Mouse (Mus musculus) macrophage (primary cell): ENCODE results near the gene Fate1. TPM values are rescaled to one million over a fixed set of nuclear protein-coding genes. Genes with fewer than 3 reads are reported as not detected.
"Not testable (repeated sequence)": the region's sequence is repeated elsewhere in the genome, so short reads cannot be mapped to it uniquely, and the experiment has no call there.

Experiments used
- H3K27ac ChIP-seq: fragments of 350-480 bp; formaldehyde crosslinking; 2 replicates; pipeline ENCODE4 v1.9.0; 2021
- H3K36me3 ChIP-seq: fragments of 350-480 bp; formaldehyde crosslinking; 2 replicates; pipeline ENCODE4 v1.9.0; 2021; ENCODE audit errors: inconsistent target
- H3K4me3 ChIP-seq: fragments of 350-480 bp; formaldehyde crosslinking; 2 replicates; pipeline ENCODE4 v1.9.0; 2021; ENCODE audit errors: inconsistent target
- H3K79me2 ChIP-seq: fragments of 350-480 bp; formaldehyde crosslinking; 2 replicates; pipeline ENCODE4 v1.9.0; 2021; ENCODE audit errors: inconsistent target
- WGBS: methylation state at CpG from one replicate; pipeline ENCODE4 v1.1.7; 2026; ENCODE audit warnings: inconsistent platforms; ENCODE audit not compliant: missing documents; 5-methylcytosine and 5-hydroxymethylcytosine counted together
- polyA plus RNA-seq: library from polyadenylated mRNA; stranded (reverse); fragments of 250-400 nt; gene quantifications from 3 replicates; pipeline ENCODE4 v1.2.4, GENCODE M21; 2018; ENCODE audit warnings: inconsistent platforms
- total RNA-seq, 78 experiments: library from RNA; depleted of rRNA; stranded (reverse); fragments of 250-400 nt; gene quantifications; 1 replicate in 9 of 78; 2 replicates in 24 of 78; 3 replicates in 43 of 78; 4 replicates in 2 of 78; pipeline ENCODE4 v1.2.4; 2018; ENCODE audit warnings: inconsistent platforms in 56 of 78

Fate1 gene
- total RNA-seq (2018; cell fraction: chromatin; rRNA removed): not detected
- not detected for total RNA-seq (2018; cell fraction: cytosol; rRNA removed)
- total RNA-seq (2018; cell fraction: nucleus; rRNA removed): not detected
- polyA plus RNA-seq: not detected in 3 replicates

- WGBS: 63% methylated on average over 2 of the region's 2 CpGs
- Histone ChIP-seq H3K27ac (no peak within 1 kb of the TSS), H3K36me3 (no peaks in the 10 kb centered on the region), H3K79me2 (no peaks in the 10 kb centered on the region), H3K4me3 (no peak within 1 kb of the TSS)
Measured at GRCm38 (mm10) chrX:71972686-71973085, at the start of gene Fate1. Gene Fate1, plus strand, starts transcription at chrX:71972986.

GRCm38 (mm10) chrX:71946631-71947030 is 26.2 kb upstream of the Fate1 start:
- no peaks in the 10 kb centered on the region for H3K36me3 ChIP-seq
- no peak overlapping the region for H3K27ac ChIP-seq
- H3K4me3 ChIP-seq: no peak overlapping the region
- WGBS: 22% methylated on average over 3 of the region's 3 CpGs
- no peaks in the 10 kb centered on the region for H3K79me2 ChIP-seq

GRCm38 (mm10) chrX:71958366-71958765 is 14.4 kb upstream of the Fate1 start:
- H3K4me3 ChIP-seq: no peak overlapping the region
- H3K27ac ChIP-seq: no peak overlapping the region
- no peaks in the 10 kb centered on the region for H3K36me3 ChIP-seq
- H3K79me2 ChIP-seq: no peaks in the 10 kb centered on the region

- 29% methylated on average over 39 of the region's 72 CpGs for WGBS
- no peak within 1 kb of the TSS for H3K27ac ChIP-seq
- no peaks in the 10 kb centered on the region for H3K36me3 ChIP-seq
- no peaks in the 10 kb centered on the region for H3K79me2 ChIP-seq
- H3K4me3 ChIP-seq: no peak within 1 kb of the TSS
Measured at GRCm38 (mm10) chrX:71962073-71963051, 10.4 kb upstream of the Fate1 start, which contains the start of gene Prrg3. Gene Prrg3, plus strand, starts transcription at chrX:71962624.

GRCm38 (mm10) chrX:71963275-71963912 is 9.4 kb upstream of the Fate1 start:
- H3K36me3 ChIP-seq: no peaks in the 10 kb centered on the region
- no peak overlapping the region for H3K27ac ChIP-seq
- no peak overlapping the region for H3K4me3 ChIP-seq
- 46% methylated on average over 9 of the region's 9 CpGs for WGBS
- no peaks in the 10 kb centered on the region for H3K79me2 ChIP-seq

GRCm38 (mm10) chrX:71968216-71968615 is 4.6 kb upstream of the Fate1 start:
- no peak overlapping the region for H3K4me3 ChIP-seq
- 100% methylated on average over 1 of the region's 1 CpGs for WGBS
- H3K79me2 ChIP-seq: no peaks in the 10 kb centered on the region
- H3K36me3 ChIP-seq: no peaks in the 10 kb centered on the region
- H3K27ac ChIP-seq: no peak overlapping the region

GRCm38 (mm10) chrX:71968816-71969215 is 4.0 kb upstream of the Fate1 start:
- H3K79me2 ChIP-seq: no peaks in the 10 kb centered on the region
- H3K27ac ChIP-seq: no peak overlapping the region
- 80% methylated on average over 6 of the region's 6 CpGs for WGBS
- H3K4me3 ChIP-seq: no peak overlapping the region
- no peaks in the 10 kb centered on the region for H3K36me3 ChIP-seq

- no peaks in the 10 kb centered on the region for H3K36me3 ChIP-seq
- H3K4me3 ChIP-seq: no peak overlapping the region
- no peaks in the 10 kb centered on the region for H3K79me2 ChIP-seq
- H3K27ac ChIP-seq: no peak overlapping the region
- WGBS: 85% methylated on average over 5 of the region's 5 CpGs
Measured at GRCm38 (mm10) chrX:71971325-71971724, 1.5 kb upstream of the Fate1 start.

- not testable (repeated sequence) for H3K4me3 ChIP-seq, H3K36me3 ChIP-seq, H3K27ac ChIP-seq, H3K79me2 ChIP-seq
Measured at GRCm38 (mm10) chrX:71977681-71978080, 4.9 kb downstream of the Fate1 start.

GRCm38 (mm10) chrX:71980443-71980842 is 7.7 kb downstream of the Fate1 start:
- H3K36me3 ChIP-seq: no peaks in the 10 kb centered on the region
- H3K27ac ChIP-seq: no peak overlapping the region
- no peak overlapping the region for H3K4me3 ChIP-seq
- no peaks in the 10 kb centered on the region for H3K79me2 ChIP-seq
- whole genome bisulfite sequencing: 62% methylated on average over 3 of the region's 3 CpGs

GRCm38 (mm10) chrX:71981322-71981721 is 8.5 kb downstream of the Fate1 start:
- 85% methylated on average over 2 of the region's 2 CpGs for WGBS
- Histone ChIP-seq H3K79me2 (no peaks in the 10 kb centered on the region), H3K27ac (no peak overlapping the region), H3K4me3 (no peak overlapping the region), H3K36me3 (no peaks in the 10 kb centered on the region)

GRCm38 (mm10) chrX:71983205-71983604 is 10.4 kb downstream of the Fate1 start:
- Histone ChIP-seq H3K4me3 (no peak overlapping the region), H3K36me3 (no peaks in the 10 kb centered on the region), H3K79me2 (no peaks in the 10 kb centered on the region), H3K27ac (no peak overlapping the region)
- WGBS: 92% methylated on average over 2 of the region's 2 CpGs

GRCm38 (mm10) chrX:71983775-71984174 is 11.0 kb downstream of the Fate1 start:
- H3K4me3 ChIP-seq: no peak overlapping the region
- 100% methylated on average over 1 of the region's 1 CpGs for WGBS
- no peaks in the 10 kb centered on the region for H3K36me3 ChIP-seq
- H3K27ac ChIP-seq: no peak overlapping the region
- no peaks in the 10 kb centered on the region for H3K79me2 ChIP-seq

GRCm38 (mm10) chrX:71991549-71991948 is 18.8 kb downstream of the Fate1 start, which contains the start of gene Cnga2:
Gene Cnga2, plus strand, starts transcription at chrX:71991849.
- 74% methylated on average over 3 of the region's 3 CpGs for WGBS
- Histone ChIP-seq H3K79me2 (no peaks in the 10 kb centered on the region), H3K4me3 (no peak within 1 kb of the TSS), H3K36me3 (no peaks in the 10 kb centered on the region), H3K27ac (no peak within 1 kb of the TSS)

- no peaks in the 10 kb centered on the region for H3K36me3 ChIP-seq
- no peak overlapping the region for H3K4me3 ChIP-seq
- no peak overlapping the region for H3K27ac ChIP-seq
- 80% methylated on average over 1 of the region's 1 CpGs for WGBS
- no peaks in the 10 kb centered on the region for H3K79me2 ChIP-seq
Measured at GRCm38 (mm10) chrX:71995972-71996371, 23.2 kb downstream of the Fate1 start.
